Mouse (Mus musculus) testis, adult 2 months (tissue): ENCODE measurements around the gene Ttc7.

Experiments
- CTCF ChIP-seq: fragments of 200-500 bp; IDR thresholded peaks from 2 replicates; pipeline ENCODE4 v1.5.1; 2012; ENCODE audit warnings: low read depth, mild to moderate bottlenecking, inconsistent platforms, low read length, moderate library complexity; ENCODE audit not compliant: control insufficient read depth, insufficient read depth, insufficient replicate concordance
- POLR2A ChIP-seq: fragments of 200-500 bp; IDR thresholded peaks from 2 replicates; pipeline ENCODE4 v1.6.1; 2012; ENCODE audit warnings: low read depth, mild to moderate bottlenecking, inconsistent platforms, low read length, moderate library complexity; ENCODE audit not compliant: control insufficient read depth

DNA sequence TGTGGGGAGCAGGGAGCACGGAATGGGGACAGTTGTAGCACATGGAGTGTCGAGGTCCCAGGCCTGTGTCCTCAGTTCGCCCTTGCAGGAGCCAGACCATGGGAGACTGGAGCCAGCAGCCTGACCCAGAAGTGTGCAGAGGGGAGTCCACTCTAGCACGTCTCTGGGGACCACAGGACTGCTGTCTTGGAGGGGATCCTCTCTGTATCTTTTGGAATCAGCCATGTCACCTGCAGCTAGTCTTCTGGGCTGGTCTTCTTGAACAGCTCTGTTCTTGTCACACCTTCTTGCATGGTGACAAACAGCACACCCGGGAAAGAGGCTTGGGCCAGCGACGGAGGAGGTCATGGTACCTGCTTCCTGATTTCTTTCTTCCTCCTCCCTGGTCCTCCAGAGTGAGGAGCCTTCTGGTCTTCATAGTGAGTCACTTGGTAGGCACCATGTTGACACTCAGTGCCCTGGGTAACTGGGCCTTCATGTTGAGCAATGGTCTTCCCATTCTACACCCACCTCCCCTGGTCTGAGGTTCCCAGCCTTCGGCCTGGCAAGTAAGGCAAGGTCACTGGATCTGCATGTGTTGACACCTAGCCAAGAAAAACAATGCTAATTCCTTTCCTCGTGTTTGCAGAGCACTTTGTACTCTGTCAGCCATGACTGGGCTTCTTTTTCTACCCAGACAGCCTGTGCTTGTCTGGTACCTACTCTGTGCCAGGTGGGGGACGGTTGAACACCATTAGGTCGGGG is 21.6 kb downstream of the Ttc7 start:
- TF ChIP-seq CTCF (no peak), POLR2A (no peak)
